Mouse (Mus musculus): ENCODE data around the gene Esyt1. TPM values are rescaled to one million over a fixed set of nuclear protein-coding genes. Genes with fewer than 3 reads are reported as not detected.

The Esyt1 gene
- polyA plus RNA-seq, 2 experiments: 7.0 to 10.3 TPM

DNA sequence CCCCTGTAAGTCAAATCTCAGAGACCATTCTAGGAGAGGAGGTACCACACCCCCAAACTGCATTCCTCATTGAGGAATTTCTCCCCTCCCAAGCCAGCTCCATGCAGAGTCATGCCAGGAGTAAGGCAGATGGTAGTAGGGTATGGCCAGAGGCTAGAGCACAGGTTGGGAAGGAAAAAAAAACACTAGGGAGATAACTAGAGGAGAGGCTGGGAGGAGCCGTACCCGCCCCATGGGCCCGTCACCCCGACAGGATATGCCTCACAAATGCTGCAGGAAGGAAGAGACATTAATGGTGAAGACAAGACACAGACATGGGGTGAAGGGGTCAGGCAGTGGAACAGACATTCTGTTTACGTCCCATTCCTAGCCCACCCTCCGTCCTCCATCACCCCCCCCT lies 34.2 kb downstream of the Esyt1 start:
- peak overlapping the region in 1 of 2 experiments; percentile 92; a peak in 2 of 4 replicates for H3K4me3 ChIP-seq (ENCODE audit: insufficient read depth in 1 of 2, low read depth in 2 of 2, low read length in 2 of 2)

DNA sequence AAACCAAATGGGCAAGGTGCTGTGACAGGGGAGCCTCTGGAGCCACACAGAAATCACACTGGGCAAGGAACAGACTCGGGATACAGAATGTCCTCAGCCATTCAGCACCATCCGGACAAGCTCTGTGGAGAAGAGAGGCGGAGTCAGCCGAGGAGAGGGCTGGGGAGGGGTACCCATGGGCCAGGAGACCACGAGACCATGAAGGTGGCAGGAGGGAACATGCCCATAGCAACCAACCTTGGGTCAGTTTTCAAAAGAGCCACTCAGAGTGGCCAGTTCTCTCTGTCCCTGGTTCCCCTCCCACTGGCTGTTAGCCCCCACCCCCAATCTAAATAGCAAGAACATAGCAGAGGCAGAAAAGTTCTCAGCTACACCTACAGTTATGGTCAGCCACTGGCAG lies 34.8 kb downstream of the Esyt1 start:
- 66% methylated on average over 5 of the region's 5 CpGs for WGBS (ENCODE audit: insufficient replicate concordance)
- DNase-seq (ENCODE audit: low read depth in 3 of 3, low spot score in 3 of 3) (no peak), ATAC-seq (ENCODE audit: insufficient read depth) (no peak)
- Histone ChIP-seq H3K27me3 (ENCODE audit: control insufficient read depth, insufficient read depth, low read length) (no peaks in the 10 kb centered on the region), H3K27ac (no peak overlapping the region), H3K4me1 (replicated peaks; ENCODE audit: control insufficient read depth in 2 of 2, insufficient read depth in 2 of 2, low read length in 1 of 2) (peaks cover 13 to 27% of the 10 kb centered on the region in 2 experiments), H3K4me3 (ENCODE audit: insufficient read depth in 1 of 2, low read depth in 2 of 2, low read length in 2 of 2) (no peak overlapping the region), H3K36me3 (replicated peaks; ENCODE audit: control insufficient read depth, insufficient read depth, low read depth) (peaks cover 39% of the 10 kb centered on the region), H3K4me2 (ENCODE audit: low read depth) (no peak overlapping the region), H3K9me3 (ENCODE audit: control insufficient read depth, low read length) (no peaks in the 10 kb centered on the region), H3K9ac (replicated peaks) (no peak overlapping the region)
- TF ChIP-seq EP300 (IDR thresholded peaks at IDR 0.05; ENCODE audit: low read depth): no peak
- no peak for TF ChIP-seq CTCF (IDR thresholded peaks at IDR 0.05; ENCODE audit: low read depth)

More for the DNA sequence above, 34.2 kb downstream of the Esyt1 start:
- no peak overlapping the region for H3K27ac ChIP-seq
- H3K4me2 ChIP-seq (ENCODE audit: low read depth): peak overlapping the region; percentile 68
- DNase-seq (ENCODE audit: low read depth in 3 of 3, low spot score in 3 of 3) (no peak), ATAC-seq (ENCODE audit: insufficient read depth) (no peak)
- peaks cover 37% of the 10 kb centered on the region for H3K36me3 ChIP-seq (replicated peaks; ENCODE audit: control insufficient read depth, insufficient read depth, low read depth)
- no peaks in the 10 kb centered on the region for H3K9me3 ChIP-seq (ENCODE audit: control insufficient read depth, low read length)
- 50% methylated on average over 6 of the region's 6 CpGs for WGBS (ENCODE audit: insufficient replicate concordance)
- H3K4me1 ChIP-seq (replicated peaks; ENCODE audit: control insufficient read depth in 2 of 2, insufficient read depth in 2 of 2, low read length in 1 of 2): peaks cover 13 to 27% of the 10 kb centered on the region in 2 experiments
- TF ChIP-seq EP300 (IDR thresholded peaks at IDR 0.05; ENCODE audit: low read depth): no peak
- TF ChIP-seq CTCF (IDR thresholded peaks at IDR 0.05; ENCODE audit: low read depth): no peak
- no peak overlapping the region; the same call in 1 of the 2 replicates for H3K9ac ChIP-seq (replicated peaks)
- no peaks in the 10 kb centered on the region for H3K27me3 ChIP-seq (ENCODE audit: control insufficient read depth, insufficient read depth, low read length)

DNA sequence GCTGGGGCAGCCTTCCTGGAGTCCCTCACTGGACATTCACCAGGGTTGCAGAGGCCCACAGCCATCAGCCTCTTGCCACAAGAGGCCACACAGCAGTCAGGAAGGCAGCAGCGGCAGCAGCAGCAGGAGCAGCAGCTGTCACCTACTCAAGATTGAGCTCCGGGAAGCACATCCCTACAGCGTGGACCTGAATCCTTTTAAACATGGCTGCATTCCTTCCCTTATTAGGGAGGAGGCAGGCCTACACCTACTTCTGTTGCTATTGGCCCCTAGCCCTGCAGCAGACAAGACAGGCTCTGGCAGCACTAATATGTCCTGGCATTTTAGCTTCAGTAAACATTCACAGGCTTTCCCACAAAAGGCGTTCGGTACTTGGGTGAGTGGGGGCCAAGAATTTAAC lies 35.4 kb downstream of the Esyt1 start:
- ATAC-seq (ENCODE audit: insufficient read depth) (no peak), DNase-seq (ENCODE audit: low read depth in 3 of 3, low spot score in 3 of 3) (no peak)
- no peak overlapping the region for H3K27ac ChIP-seq
- H3K4me1 ChIP-seq (replicated peaks; ENCODE audit: control insufficient read depth in 2 of 2, insufficient read depth in 2 of 2, low read length in 1 of 2): peaks cover 12 to 26% of the 10 kb centered on the region in 2 experiments
- H3K36me3 ChIP-seq (replicated peaks; ENCODE audit: control insufficient read depth, insufficient read depth, low read depth): peaks cover 45% of the 10 kb centered on the region
- 82% methylated on average over 5 of the region's 5 CpGs for WGBS (ENCODE audit: insufficient replicate concordance)
- no peak overlapping the region for H3K4me3 ChIP-seq (ENCODE audit: insufficient read depth in 1 of 2, low read depth in 2 of 2, low read length in 2 of 2)
- no peak overlapping the region for H3K9ac ChIP-seq (replicated peaks)
- H3K9me3 ChIP-seq (ENCODE audit: control insufficient read depth, low read length): no peaks in the 10 kb centered on the region
- TF ChIP-seq EP300 (IDR thresholded peaks at IDR 0.05; ENCODE audit: low read depth): no peak
- TF ChIP-seq CTCF (IDR thresholded peaks at IDR 0.05; ENCODE audit: low read depth): no peak
- H3K4me2 ChIP-seq (ENCODE audit: low read depth): no peak overlapping the region
- no peaks in the 10 kb centered on the region for H3K27me3 ChIP-seq (ENCODE audit: control insufficient read depth, insufficient read depth, low read length)

DNA sequence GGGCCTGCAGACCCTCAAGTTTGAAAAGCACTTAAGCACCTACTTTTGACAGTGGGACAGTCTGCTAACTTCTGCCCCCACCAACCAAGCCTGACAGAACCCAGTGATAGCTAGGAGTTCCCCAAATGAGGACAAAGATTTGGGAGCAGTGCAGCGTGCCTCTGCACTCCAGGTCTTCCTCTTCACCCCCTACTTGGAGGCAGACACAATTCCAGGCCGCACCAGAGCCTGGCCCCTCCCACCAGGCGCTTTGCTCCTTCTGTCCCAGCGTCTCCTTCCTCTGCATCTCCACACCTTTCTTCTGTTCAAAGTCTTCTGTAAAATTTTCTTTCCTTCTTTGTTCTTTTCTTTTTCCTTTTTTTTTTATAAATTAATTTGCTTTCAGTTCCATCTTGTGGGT lies 35.9 kb downstream of the Esyt1 start:
- Histone ChIP-seq H3K9me3 (ENCODE audit: control insufficient read depth, low read length) (no peaks in the 10 kb centered on the region), H3K4me1 (replicated peaks; ENCODE audit: control insufficient read depth in 2 of 2, insufficient read depth in 2 of 2, low read length in 1 of 2) (peaks cover 7 to 22% of the 10 kb centered on the region in 2 experiments), H3K27ac (no peak overlapping the region), H3K9ac (replicated peaks) (no peak overlapping the region), H3K36me3 (replicated peaks; ENCODE audit: control insufficient read depth, insufficient read depth, low read depth) (peaks cover 45% of the 10 kb centered on the region), H3K4me2 (ENCODE audit: low read depth) (no peak overlapping the region), H3K27me3 (ENCODE audit: control insufficient read depth, insufficient read depth, low read length) (no peaks in the 10 kb centered on the region), H3K4me3 (ENCODE audit: insufficient read depth in 1 of 2, low read depth in 2 of 2, low read length in 2 of 2) (no peak overlapping the region)
- no peak for ATAC-seq (ENCODE audit: insufficient read depth)
- WGBS (ENCODE audit: insufficient replicate concordance): 79% methylated on average over 4 of the region's 4 CpGs
- no peak for DNase-seq (ENCODE audit: low read depth in 3 of 3, low spot score in 3 of 3)
- no peak for TF ChIP-seq CTCF (IDR thresholded peaks at IDR 0.05; ENCODE audit: low read depth)
- TF ChIP-seq EP300 (IDR thresholded peaks at IDR 0.05; ENCODE audit: low read depth): no peak

DNA sequence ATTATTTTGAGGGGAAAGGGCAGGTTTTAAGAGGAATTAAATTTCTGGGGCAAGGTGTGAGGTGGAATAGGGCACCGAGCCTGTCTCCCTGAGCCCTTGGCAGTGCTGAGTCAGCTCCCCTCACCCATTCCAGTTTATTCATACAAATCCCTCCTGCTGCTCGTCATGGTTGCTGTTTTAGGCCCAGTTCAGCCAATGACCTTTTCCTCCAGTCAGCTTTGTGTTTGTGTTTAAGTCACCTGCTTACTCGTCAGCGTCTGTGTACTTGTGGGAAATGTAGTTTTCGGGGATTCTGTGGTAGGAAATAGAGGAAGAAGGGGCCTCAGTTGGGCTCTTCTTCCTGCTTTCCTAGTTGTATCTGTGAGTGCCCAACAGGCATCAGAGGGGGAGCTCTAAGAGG lies 36.3 kb downstream of the Esyt1 start:
- Histone ChIP-seq H3K36me3 (replicated peaks; ENCODE audit: control insufficient read depth, insufficient read depth, low read depth) (peaks cover 45% of the 10 kb centered on the region), H3K9me3 (ENCODE audit: control insufficient read depth, low read length) (no peaks in the 10 kb centered on the region), H3K27me3 (ENCODE audit: control insufficient read depth, insufficient read depth, low read length) (no peaks in the 10 kb centered on the region), H3K4me3 (ENCODE audit: insufficient read depth in 1 of 2, low read depth in 2 of 2, low read length in 2 of 2) (no peak overlapping the region), H3K27ac (no peak overlapping the region), H3K4me2 (ENCODE audit: low read depth) (no peak overlapping the region), H3K9ac (replicated peaks) (no peak overlapping the region), H3K4me1 (replicated peaks; ENCODE audit: control insufficient read depth in 2 of 2, insufficient read depth in 2 of 2, low read length in 1 of 2) (peaks cover 7 to 19% of the 10 kb centered on the region in 2 experiments; a peak in 3 of 4 replicates)
- no peak for TF ChIP-seq EP300 (IDR thresholded peaks at IDR 0.05; ENCODE audit: low read depth)
- TF ChIP-seq CTCF (IDR thresholded peaks at IDR 0.05; ENCODE audit: low read depth): no peak
- ATAC-seq (ENCODE audit: insufficient read depth) (no peak), DNase-seq (ENCODE audit: low read depth in 3 of 3, low spot score in 3 of 3) (no peak)
- WGBS (ENCODE audit: insufficient replicate concordance): 53% methylated on average over 5 of the region's 5 CpGs

All from liver, embryonic 14.5 days (tissue).